Mouse (Mus musculus): ENCODE measurements around the gene Cdca7l. TPM values are rescaled to one million over a fixed set of nuclear protein-coding genes. Genes with fewer than 3 reads are reported as not detected.

Gene Cdca7l
- polyA plus RNA-seq, 1 experiment = 34.8 TPM

DNA sequence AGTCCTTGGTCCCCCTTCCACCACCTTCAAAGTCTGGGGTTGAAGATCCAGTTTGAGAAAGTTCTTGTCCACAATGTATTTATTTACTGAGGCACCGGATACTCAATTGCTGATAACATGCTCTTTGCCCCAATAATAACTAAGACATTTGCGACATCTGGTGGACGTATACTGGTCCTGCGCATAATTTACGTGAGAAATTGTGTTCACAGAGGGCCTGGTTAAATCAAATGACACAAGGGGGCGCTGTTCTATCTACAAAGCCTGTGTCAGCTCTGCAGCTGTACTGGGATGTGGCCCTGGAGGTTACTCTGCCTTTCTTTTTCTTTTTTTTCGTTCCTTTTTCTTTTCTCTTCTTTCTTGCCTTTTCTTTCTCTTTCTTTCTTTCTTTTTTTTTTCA lies 39.2 kb upstream of the Cdca7l start:
- TF ChIP-seq POLR2A (IDR thresholded peaks at IDR 0.05; ENCODE audit: insufficient read depth, low read length) (no peak), CTCF (IDR thresholded peaks at IDR 0.05; ENCODE audit: low read depth, low read length) (peak; percentile 54)
- H3K36me3 ChIP-seq (ENCODE audit: control insufficient read depth, insufficient read depth, low read length, poor library complexity, severe bottlenecking) = no peaks in the 10 kb centered on the region

DNA sequence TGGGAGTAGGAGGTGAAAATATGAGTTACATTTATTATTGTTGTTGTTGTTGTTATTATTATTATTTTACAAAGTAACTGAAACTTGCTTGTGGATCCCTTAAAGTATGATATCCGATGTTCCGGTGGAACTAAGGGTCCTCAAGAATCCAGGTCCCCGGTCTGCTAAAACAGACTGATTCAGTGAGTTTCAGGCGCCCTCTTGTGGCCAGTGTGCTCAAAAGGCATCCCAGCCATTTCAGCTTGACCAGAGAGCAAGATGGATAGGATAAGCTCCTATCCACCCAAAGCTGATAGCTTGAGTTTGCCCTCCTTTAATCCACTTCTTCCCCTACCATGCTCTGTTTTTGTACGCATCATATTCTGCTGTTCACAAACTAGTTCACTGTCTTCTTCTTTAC lies 35.0 kb upstream of the Cdca7l start:
- TF ChIP-seq EP300 (IDR thresholded peaks at IDR 0.05; ENCODE audit: insufficient read depth, low read depth, low read length) = no peak
- TF ChIP-seq POLR2A (IDR thresholded peaks at IDR 0.05; ENCODE audit: insufficient read depth, low read length) = no peak
- peak; percentile 87 for TF ChIP-seq CTCF (IDR thresholded peaks at IDR 0.05; ENCODE audit: low read depth, low read length)
- no peaks in the 10 kb centered on the region for H3K27me3 ChIP-seq (ENCODE audit: control insufficient read depth, insufficient read depth, low read length, poor library complexity, severe bottlenecking)
- H3K36me3 ChIP-seq (ENCODE audit: control insufficient read depth, insufficient read depth, low read length, poor library complexity, severe bottlenecking) = no peaks in the 10 kb centered on the region
- no peaks in the 10 kb centered on the region for H3K9me3 ChIP-seq (replicated peaks; ENCODE audit: control insufficient read depth, insufficient read depth, low read length, poor library complexity, severe bottlenecking)
- no peaks in the 10 kb centered on the region for H3K4me1 ChIP-seq (ENCODE audit: control insufficient read depth, insufficient read depth, low read length)
- H3K9ac ChIP-seq (ENCODE audit: low read depth, poor library complexity, severe bottlenecking) = no peak overlapping the region
- H3K27ac ChIP-seq (ENCODE audit: insufficient read depth, low read length) = no peak overlapping the region
- H3K4me3 ChIP-seq (ENCODE audit: low read depth, low read length) = no peak overlapping the region

More for the DNA sequence above, 39.2 kb upstream of the Cdca7l start:
- H3K9ac ChIP-seq (ENCODE audit: low read depth, poor library complexity, severe bottlenecking) = no peak overlapping the region
- H3K27ac ChIP-seq (ENCODE audit: insufficient read depth, low read length) = no peak overlapping the region
- no peaks in the 10 kb centered on the region for H3K4me1 ChIP-seq (ENCODE audit: control insufficient read depth, insufficient read depth, low read length)
- H3K9me3 ChIP-seq (replicated peaks; ENCODE audit: control insufficient read depth, insufficient read depth, low read length, poor library complexity, severe bottlenecking) = no peaks in the 10 kb centered on the region
- no peaks in the 10 kb centered on the region for H3K27me3 ChIP-seq (ENCODE audit: control insufficient read depth, insufficient read depth, low read length, poor library complexity, severe bottlenecking)
- H3K4me3 ChIP-seq (ENCODE audit: low read depth, low read length) = no peak overlapping the region

- no peak overlapping the region for H3K27ac ChIP-seq (ENCODE audit: insufficient read depth, low read length)
- TF ChIP-seq POLR2A (IDR thresholded peaks at IDR 0.05; ENCODE audit: insufficient read depth, low read length) (no peak), CTCF (IDR thresholded peaks at IDR 0.05; ENCODE audit: low read depth, low read length) (no peak), EP300 (IDR thresholded peaks at IDR 0.05; ENCODE audit: insufficient read depth, low read depth, low read length) (no peak)
- no peaks in the 10 kb centered on the region for H3K36me3 ChIP-seq (ENCODE audit: control insufficient read depth, insufficient read depth, low read length, poor library complexity, severe bottlenecking)
- no peak overlapping the region for H3K4me3 ChIP-seq (ENCODE audit: low read depth, low read length)
- no peaks in the 10 kb centered on the region for H3K9me3 ChIP-seq (replicated peaks; ENCODE audit: control insufficient read depth, insufficient read depth, low read length, poor library complexity, severe bottlenecking)
- no peak overlapping the region for H3K9ac ChIP-seq (ENCODE audit: low read depth, poor library complexity, severe bottlenecking)
- no peaks in the 10 kb centered on the region for H3K27me3 ChIP-seq (ENCODE audit: control insufficient read depth, insufficient read depth, low read length, poor library complexity, severe bottlenecking)
- H3K4me1 ChIP-seq (ENCODE audit: control insufficient read depth, insufficient read depth, low read length) = no peaks in the 10 kb centered on the region
Observed at GRCm38 (mm10) chr12:117770211-117770610, 33.9 kb upstream of the Cdca7l start.

DNA sequence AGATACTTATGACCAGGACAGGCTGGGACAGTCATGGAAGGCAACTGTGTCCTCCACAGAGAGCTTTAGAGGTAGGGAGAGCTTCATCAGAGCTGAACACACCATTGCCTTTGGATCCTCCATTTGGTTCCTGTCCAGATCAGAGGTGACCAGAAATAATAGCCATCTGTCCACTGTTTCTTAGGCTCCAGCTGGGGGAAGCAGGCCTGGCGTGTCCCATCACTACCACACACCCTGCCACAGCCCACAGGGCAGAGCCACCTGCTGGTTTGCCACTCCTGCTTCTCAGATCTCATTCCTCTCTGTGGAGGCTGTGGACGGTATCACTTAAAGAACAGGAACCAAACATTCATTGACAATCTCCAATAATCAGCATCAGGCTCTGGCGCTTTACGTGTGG lies 32.9 kb upstream of the Cdca7l start:
- Histone ChIP-seq H3K27ac (ENCODE audit: insufficient read depth, low read length) (no peak overlapping the region), H3K4me3 (ENCODE audit: low read depth, low read length) (no peak overlapping the region), H3K9me3 (replicated peaks; ENCODE audit: control insufficient read depth, insufficient read depth, low read length, poor library complexity, severe bottlenecking) (no peaks in the 10 kb centered on the region), H3K36me3 (ENCODE audit: control insufficient read depth, insufficient read depth, low read length, poor library complexity, severe bottlenecking) (no peaks in the 10 kb centered on the region), H3K4me1 (ENCODE audit: control insufficient read depth, insufficient read depth, low read length) (no peaks in the 10 kb centered on the region), H3K27me3 (ENCODE audit: control insufficient read depth, insufficient read depth, low read length, poor library complexity, severe bottlenecking) (no peaks in the 10 kb centered on the region), H3K9ac (ENCODE audit: low read depth, poor library complexity, severe bottlenecking) (no peak overlapping the region)
- TF ChIP-seq CTCF (IDR thresholded peaks at IDR 0.05; ENCODE audit: low read depth, low read length) = no peak
- no peak for TF ChIP-seq EP300 (IDR thresholded peaks at IDR 0.05; ENCODE audit: insufficient read depth, low read depth, low read length)
- TF ChIP-seq POLR2A (IDR thresholded peaks at IDR 0.05; ENCODE audit: insufficient read depth, low read length) = no peak

GRCm38 (mm10) chr12:117772638-117773037 lies 31.5 kb upstream of the Cdca7l start:
- Histone ChIP-seq H3K36me3 (ENCODE audit: control insufficient read depth, insufficient read depth, low read length, poor library complexity, severe bottlenecking) (no peaks in the 10 kb centered on the region), H3K27me3 (ENCODE audit: control insufficient read depth, insufficient read depth, low read length, poor library complexity, severe bottlenecking) (no peaks in the 10 kb centered on the region)
- TF ChIP-seq EP300 (IDR thresholded peaks at IDR 0.05; ENCODE audit: insufficient read depth, low read depth, low read length) = no peak
- no peak for TF ChIP-seq POLR2A (IDR thresholded peaks at IDR 0.05; ENCODE audit: insufficient read depth, low read length)
- peak; percentile 59 for TF ChIP-seq CTCF (IDR thresholded peaks at IDR 0.05; ENCODE audit: low read depth, low read length)

GRCm38 (mm10) chr12:117776841-117777240 lies 27.2 kb upstream of the Cdca7l start:
- no peaks in the 10 kb centered on the region for H3K4me1 ChIP-seq (ENCODE audit: control insufficient read depth, insufficient read depth, low read length)
- H3K9ac ChIP-seq (ENCODE audit: low read depth, poor library complexity, severe bottlenecking) = no peak overlapping the region
- no peak overlapping the region for H3K4me3 ChIP-seq (ENCODE audit: low read depth, low read length)
- H3K9me3 ChIP-seq (replicated peaks; ENCODE audit: control insufficient read depth, insufficient read depth, low read length, poor library complexity, severe bottlenecking) = no peaks in the 10 kb centered on the region
- no peak overlapping the region for H3K27ac ChIP-seq (ENCODE audit: insufficient read depth, low read length)
- H3K36me3 ChIP-seq (ENCODE audit: control insufficient read depth, insufficient read depth, low read length, poor library complexity, severe bottlenecking) = no peaks in the 10 kb centered on the region
- H3K27me3 ChIP-seq (ENCODE audit: control insufficient read depth, insufficient read depth, low read length, poor library complexity, severe bottlenecking) = no peaks in the 10 kb centered on the region
- TF ChIP-seq CTCF (IDR thresholded peaks at IDR 0.05; ENCODE audit: low read depth, low read length) (no peak), POLR2A (IDR thresholded peaks at IDR 0.05; ENCODE audit: insufficient read depth, low read length) (no peak), EP300 (IDR thresholded peaks at IDR 0.05; ENCODE audit: insufficient read depth, low read depth, low read length) (no peak)

More at GRCm38 (mm10) chr12:117772638-117773037, 31.5 kb upstream of the Cdca7l start:
- Histone ChIP-seq H3K9me3 (replicated peaks; ENCODE audit: control insufficient read depth, insufficient read depth, low read length, poor library complexity, severe bottlenecking) (no peaks in the 10 kb centered on the region), H3K9ac (ENCODE audit: low read depth, poor library complexity, severe bottlenecking) (no peak overlapping the region), H3K27ac (ENCODE audit: insufficient read depth, low read length) (no peak overlapping the region), H3K4me1 (ENCODE audit: control insufficient read depth, insufficient read depth, low read length) (no peaks in the 10 kb centered on the region), H3K4me3 (ENCODE audit: low read depth, low read length) (no peak overlapping the region)

Data from ES-Bruce4 (cell line).